Mouse (Mus musculus): Measurements from ENCODE around the gene Ppt2. TPM values are rescaled to one million over a fixed set of nuclear protein-coding genes. Genes with fewer than 3 reads are reported as not detected.

Ppt2 gene
- polyA plus RNA-seq, 1 experiment, result 16.6 TPM

- TF ChIP-seq CTCF (IDR thresholded peaks at IDR 0.05; ENCODE audit: control insufficient read depth, insufficient read depth, low read length) (no peak), POLR2A (IDR thresholded peaks at IDR 0.05; ENCODE audit: borderline replicate concordance, control insufficient read depth, low read depth, low read length) (no peak)
These were observed 31.5 kb upstream of the Ppt2 start for GRCm38 (mm10) chr17:34659897-34660214.

GRCm38 (mm10) chr17:34659181-34659896 lies 31.0 kb upstream of the Ppt2 start:
- Histone ChIP-seq H3K27ac (ENCODE audit: control insufficient read depth, insufficient read depth, low read depth, low read length, poor library complexity) (no peak overlapping the region), H3K4me1 (ENCODE audit: control insufficient read depth, insufficient read depth, low read length) (no peaks in the 10 kb centered on the region), H3K4me3 (replicated peaks; ENCODE audit: control insufficient read depth, low read depth, low read length) (no peak overlapping the region)
- 43% methylated on average over 12 of the region's 12 CpGs for WGBS
- no peak for TF ChIP-seq POLR2A (IDR thresholded peaks at IDR 0.05; ENCODE audit: borderline replicate concordance, control insufficient read depth, low read depth, low read length)
- no peak for TF ChIP-seq CTCF (IDR thresholded peaks at IDR 0.05; ENCODE audit: control insufficient read depth, insufficient read depth, low read length)

More at GRCm38 (mm10) chr17:34659897-34660214, 31.5 kb upstream of the Ppt2 start:
- 48% methylated on average over 3 of the region's 3 CpGs for WGBS
- no peak overlapping the region for H3K27ac ChIP-seq (ENCODE audit: control insufficient read depth, insufficient read depth, low read depth, low read length, poor library complexity)
- no peaks in the 10 kb centered on the region for H3K4me1 ChIP-seq (ENCODE audit: control insufficient read depth, insufficient read depth, low read length)
- H3K4me3 ChIP-seq (replicated peaks; ENCODE audit: control insufficient read depth, low read depth, low read length), result no peak overlapping the region

GRCm38 (mm10) chr17:34658591-34658990 lies 30.3 kb upstream of the Ppt2 start:
- Histone ChIP-seq H3K27ac (ENCODE audit: control insufficient read depth, insufficient read depth, low read depth, low read length, poor library complexity) (no peak overlapping the region), H3K4me3 (replicated peaks; ENCODE audit: control insufficient read depth, low read depth, low read length) (no peak overlapping the region), H3K4me1 (ENCODE audit: control insufficient read depth, insufficient read depth, low read length) (no peaks in the 10 kb centered on the region)
- TF ChIP-seq CTCF (IDR thresholded peaks at IDR 0.05; ENCODE audit: control insufficient read depth, insufficient read depth, low read length) (no peak), POLR2A (IDR thresholded peaks at IDR 0.05; ENCODE audit: borderline replicate concordance, control insufficient read depth, low read depth, low read length) (no peak)
- WGBS, result 86% methylated on average over 3 of the region's 3 CpGs

GRCm38 (mm10) chr17:34658145-34658544 lies 29.8 kb upstream of the Ppt2 start:
- Histone ChIP-seq H3K4me1 (ENCODE audit: control insufficient read depth, insufficient read depth, low read length) (no peaks in the 10 kb centered on the region), H3K27ac (ENCODE audit: control insufficient read depth, insufficient read depth, low read depth, low read length, poor library complexity) (no peak overlapping the region), H3K4me3 (replicated peaks; ENCODE audit: control insufficient read depth, low read depth, low read length) (no peak overlapping the region)
- TF ChIP-seq CTCF (IDR thresholded peaks at IDR 0.05; ENCODE audit: control insufficient read depth, insufficient read depth, low read length) (no peak), POLR2A (IDR thresholded peaks at IDR 0.05; ENCODE audit: borderline replicate concordance, control insufficient read depth, low read depth, low read length) (no peak)
- 29% methylated on average over 2 of the region's 2 CpGs for WGBS

GRCm38 (mm10) chr17:34657271-34657670 lies 29.0 kb upstream of the Ppt2 start:
- no peak overlapping the region for H3K4me3 ChIP-seq (replicated peaks; ENCODE audit: control insufficient read depth, low read depth, low read length)
- no peak overlapping the region for H3K27ac ChIP-seq (ENCODE audit: control insufficient read depth, insufficient read depth, low read depth, low read length, poor library complexity)
- TF ChIP-seq CTCF (IDR thresholded peaks at IDR 0.05; ENCODE audit: control insufficient read depth, insufficient read depth, low read length) (no peak), POLR2A (IDR thresholded peaks at IDR 0.05; ENCODE audit: borderline replicate concordance, control insufficient read depth, low read depth, low read length) (no peak)
- 11% methylated on average over 2 of the region's 2 CpGs for WGBS
- H3K4me1 ChIP-seq (ENCODE audit: control insufficient read depth, insufficient read depth, low read length), result no peaks in the 10 kb centered on the region

DNA sequence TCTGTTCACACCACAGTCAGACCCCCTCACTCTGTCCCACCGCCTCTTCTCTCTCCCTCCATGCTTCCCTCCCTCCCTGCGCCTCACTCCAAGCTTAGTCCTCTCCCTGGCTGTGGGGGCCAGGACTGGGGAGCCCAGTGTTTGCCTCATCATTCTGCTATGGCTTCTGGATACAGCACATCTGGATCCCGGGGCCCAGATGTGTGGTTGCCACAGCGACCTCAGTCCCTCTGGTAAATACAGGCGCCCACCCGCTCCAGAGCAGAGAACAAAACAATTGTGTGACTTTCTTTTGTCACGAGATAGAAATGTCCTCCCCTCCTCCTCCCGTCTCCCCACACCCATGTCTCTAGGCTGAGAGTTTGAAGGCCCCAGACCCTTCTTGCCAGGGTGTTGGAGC lies 28.4 kb upstream of the Ppt2 start:
- 73% methylated on average over 8 of the region's 8 CpGs for WGBS
- TF ChIP-seq POLR2A (IDR thresholded peaks at IDR 0.05; ENCODE audit: borderline replicate concordance, control insufficient read depth, low read depth, low read length) (no peak), CTCF (IDR thresholded peaks at IDR 0.05; ENCODE audit: control insufficient read depth, insufficient read depth, low read length) (no peak)
- H3K27ac ChIP-seq (ENCODE audit: control insufficient read depth, insufficient read depth, low read depth, low read length, poor library complexity), result no peak overlapping the region
- no peak overlapping the region for H3K4me3 ChIP-seq (replicated peaks; ENCODE audit: control insufficient read depth, low read depth, low read length)
- no peaks in the 10 kb centered on the region for H3K4me1 ChIP-seq (ENCODE audit: control insufficient read depth, insufficient read depth, low read length)

DNA sequence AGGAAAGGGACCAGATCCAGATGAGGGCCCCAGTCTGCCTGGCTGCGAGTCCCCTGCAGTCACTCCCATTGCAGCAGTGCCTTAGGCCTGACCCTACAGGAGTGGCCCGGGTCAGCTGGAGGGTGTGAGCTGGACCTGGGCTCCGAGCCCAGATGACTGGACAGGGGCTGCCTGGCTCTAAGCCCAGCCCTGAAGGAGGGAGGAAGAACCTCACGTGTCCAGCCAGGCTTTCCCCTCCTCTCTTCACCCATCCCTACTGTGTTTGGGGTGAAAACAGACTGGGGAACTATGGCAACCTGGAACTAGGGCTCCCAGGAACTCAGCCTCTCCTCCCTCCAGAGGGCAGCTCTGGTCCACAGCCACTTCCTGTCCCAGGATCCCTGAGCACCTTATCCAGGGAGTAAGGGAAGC lies 27.3 kb upstream of the Ppt2 start:
- no peak overlapping the region for H3K4me3 ChIP-seq (replicated peaks; ENCODE audit: control insufficient read depth, low read depth, low read length)
- WGBS, result 66% methylated on average over 4 of the region's 4 CpGs
- TF ChIP-seq CTCF (IDR thresholded peaks at IDR 0.05; ENCODE audit: control insufficient read depth, insufficient read depth, low read length) (no peak), POLR2A (IDR thresholded peaks at IDR 0.05; ENCODE audit: borderline replicate concordance, control insufficient read depth, low read depth, low read length) (no peak)
- no peak overlapping the region for H3K27ac ChIP-seq (ENCODE audit: control insufficient read depth, insufficient read depth, low read depth, low read length, poor library complexity)
- no peaks in the 10 kb centered on the region for H3K4me1 ChIP-seq (ENCODE audit: control insufficient read depth, insufficient read depth, low read length)

- Histone ChIP-seq H3K27ac (ENCODE audit: control insufficient read depth, insufficient read depth, low read depth, low read length, poor library complexity) (no peak overlapping the region), H3K4me1 (ENCODE audit: control insufficient read depth, insufficient read depth, low read length) (no peaks in the 10 kb centered on the region), H3K4me3 (replicated peaks; ENCODE audit: control insufficient read depth, low read depth, low read length) (no peak overlapping the region)
- WGBS, result 80% methylated on average over 7 of the region's 7 CpGs
- no peak for TF ChIP-seq CTCF (IDR thresholded peaks at IDR 0.05; ENCODE audit: control insufficient read depth, insufficient read depth, low read length)
- no peak for TF ChIP-seq POLR2A (IDR thresholded peaks at IDR 0.05; ENCODE audit: borderline replicate concordance, control insufficient read depth, low read depth, low read length)
These were observed 26.9 kb upstream of the Ppt2 start for GRCm38 (mm10) chr17:34655160-34655559.

GRCm38 (mm10) chr17:34654392-34654791 lies 26.1 kb upstream of the Ppt2 start:
- TF ChIP-seq CTCF (IDR thresholded peaks at IDR 0.05; ENCODE audit: control insufficient read depth, insufficient read depth, low read length), result no peak
- TF ChIP-seq POLR2A (IDR thresholded peaks at IDR 0.05; ENCODE audit: borderline replicate concordance, control insufficient read depth, low read depth, low read length), result no peak; the same call in 1 of the 2 replicates
- 88% methylated on average over 13 of the region's 13 CpGs for WGBS

More at GRCm38 (mm10) chr17:34654392-34654791, 26.1 kb upstream of the Ppt2 start:
- Histone ChIP-seq H3K4me1 (ENCODE audit: control insufficient read depth, insufficient read depth, low read length) (no peaks in the 10 kb centered on the region; the same call in 1 of the 2 replicates), H3K4me3 (replicated peaks; ENCODE audit: control insufficient read depth, low read depth, low read length) (no peak overlapping the region), H3K27ac (ENCODE audit: control insufficient read depth, insufficient read depth, low read depth, low read length, poor library complexity) (no peak overlapping the region)

Data from bone marrow, adult 2 months (tissue).